Mouse (Mus musculus) heart, adult 2 months (tissue): ENCODE results near the gene Evx2. TPM values are rescaled to one million over a fixed set of nuclear protein-coding genes. Genes with fewer than 3 reads are reported as not detected.

ENCODE experiments used
- DNase-seq, 2 experiments: peaks; one replicate each; pipeline ENCODE4 v3.0.0; 2021
- H3K27ac ChIP-seq: fragments of 200-600 bp; 2 replicates; pipeline ENCODE4 v1.8.1; 2022
- H3K27me3 ChIP-seq: fragments of 200-500 bp; 2 replicates; pipeline ENCODE4 v1.6.1; 2012; ENCODE audit warnings: mild to moderate bottlenecking, low read length, inconsistent platforms, mixed read lengths; ENCODE audit not compliant: control insufficient read depth, insufficient read depth
- H3K36me3 ChIP-seq: fragments of 200-500 bp; 2 replicates; pipeline ENCODE4 v1.6.1; 2012; ENCODE audit warnings: low read length, inconsistent platforms; ENCODE audit not compliant: control insufficient read depth, insufficient read depth
- H3K4me1 ChIP-seq: fragments of 200-500 bp; 2 replicates; pipeline ENCODE4 v1.6.1; 2011; ENCODE audit warnings: low read length; ENCODE audit not compliant: control insufficient read depth, insufficient read depth
- H3K4me3 ChIP-seq: fragments of 200-600 bp; 2 replicates; pipeline ENCODE4 v1.8.1; 2022
- H3K79me2 ChIP-seq: fragments of 200-500 bp; replicated peaks from 2 replicates; pipeline ENCODE4 v1.6.1; 2012; ENCODE audit warnings: mild to moderate bottlenecking, inconsistent platforms, low read length, moderate library complexity, mixed read lengths; ENCODE audit not compliant: control insufficient read depth, insufficient read depth
- H3K9ac ChIP-seq: fragments of 200-500 bp; 2 replicates; pipeline ENCODE4 v1.6.1; 2012; ENCODE audit warnings: low read depth, mild to moderate bottlenecking, control low read depth, inconsistent platforms, low read length, mixed read lengths
- CTCF ChIP-seq: fragments of 200-600 bp; IDR thresholded peaks from 2 replicates; pipeline ENCODE4 v1.8.1; 2022; ENCODE audit warnings: antibody characterized with exemption, mild to moderate bottlenecking, moderate library complexity
- EP300 ChIP-seq: fragments of 200-500 bp; IDR thresholded peaks from 2 replicates; pipeline ENCODE4 v1.6.1; 2011; ENCODE audit warnings: low read depth, low read length, control low read depth; ENCODE audit not compliant: insufficient read depth
- POLR2A ChIP-seq: fragments of 200-500 bp; IDR thresholded peaks from 2 replicates; pipeline ENCODE4 v1.6.1; 2011; ENCODE audit warnings: mild to moderate bottlenecking, low read depth, low read length, control low read depth; ENCODE audit not compliant: insufficient read depth
- WGBS: fragments of 180-500 bp; shearing (Covaris S2); methylation state at CpG from one replicate; pipeline ENCODE4 v1.1.7; 2018; 5-methylcytosine and 5-hydroxymethylcytosine counted together
- intact Hi-C: fragments of 180-260 bp; cut with DNase I; formaldehyde crosslinking; loops from one replicate; pipeline ENCODE4 v1.15.1; 2025
- polyA plus RNA-seq: library from polyadenylated mRNA; depleted of rRNA; stranded (reverse); fragments of >200 nt; gene quantifications from 2 replicates; pipeline ENCODE4 v1.2.3, GENCODE M21; 2012
- total RNA-seq, 2 experiments: library from RNA; stranded (reverse); gene quantifications; 2 replicates each; pipeline ENCODE4 v1.2.3; 2021

Evx2 gene
- total and polyA plus RNA-seq, 3 experiments: not detected

DNA sequence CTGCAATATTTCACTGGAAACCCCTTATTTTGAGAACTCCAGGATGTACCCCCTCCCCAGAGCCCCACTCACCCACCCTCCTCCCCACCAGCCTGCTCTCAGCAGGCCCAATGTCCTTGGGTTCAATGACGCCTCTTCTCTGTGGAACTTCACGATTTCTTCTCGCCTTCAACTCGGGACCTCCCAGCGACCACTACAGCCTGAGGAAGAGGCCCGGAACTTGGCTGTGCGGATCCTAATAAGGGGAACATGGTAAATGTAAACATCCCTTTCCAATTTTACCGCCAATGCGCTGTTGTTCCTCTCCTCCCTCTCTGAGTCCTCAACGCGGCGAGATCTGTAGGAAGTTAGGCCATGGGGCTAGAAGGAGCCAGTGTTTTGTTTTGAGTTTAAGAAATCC is 24.7 kb upstream of the Evx2 start:
- H3K4me3 ChIP-seq: no peak overlapping the region
- H3K27ac ChIP-seq: no peak overlapping the region
- peaks cover 44% of the 10 kb centered on the region for H3K27me3 ChIP-seq
- H3K36me3 ChIP-seq: no peaks in the 10 kb centered on the region
- no peak overlapping the region for H3K9ac ChIP-seq
- H3K4me1 ChIP-seq: no peaks in the 10 kb centered on the region
- DNase-seq: no peak
- intact Hi-C loops: no loop called here
- no peaks in the 10 kb centered on the region for H3K79me2 ChIP-seq
- WGBS: 7% methylated on average over 12 of the region's 12 CpGs
- TF ChIP-seq EP300 (no peak), CTCF (no peak), POLR2A (no peak)

DNA sequence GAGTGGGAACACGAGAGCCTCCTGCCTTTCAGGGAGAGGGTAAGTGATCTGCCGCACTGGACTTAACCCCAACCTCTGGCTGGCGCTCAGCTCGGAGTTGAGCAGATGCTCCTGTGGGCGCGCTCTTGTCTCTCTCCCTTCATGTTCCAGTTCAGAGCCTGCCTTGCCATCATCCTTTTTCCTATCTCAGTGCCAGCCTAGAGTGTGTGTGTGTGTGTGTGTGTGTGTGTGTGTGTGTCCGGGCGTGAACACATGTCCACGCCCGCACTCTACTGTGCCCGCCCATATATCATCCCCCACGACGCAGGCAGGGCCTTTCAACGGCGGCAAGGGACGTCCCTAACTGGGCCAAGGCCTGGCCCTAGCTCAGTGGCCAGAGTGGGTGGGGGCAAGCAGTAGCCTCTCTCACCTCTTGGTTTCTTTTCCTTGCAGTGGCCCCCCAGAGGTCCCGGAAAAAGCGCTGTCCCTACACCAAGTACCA is 24.2 kb upstream of the Evx2 start:
- Histone ChIP-seq H3K9ac (no peak overlapping the region), H3K36me3 (no peaks in the 10 kb centered on the region), H3K79me2 (no peaks in the 10 kb centered on the region), H3K27me3 (peaks cover 43% of the 10 kb centered on the region), H3K4me3 (no peak overlapping the region), H3K27ac (no peak overlapping the region), H3K4me1 (no peaks in the 10 kb centered on the region)
- 4% methylated on average over 18 of the region's 18 CpGs for WGBS
- TF ChIP-seq POLR2A (no peak), CTCF (no peak), EP300 (no peak)
- no peak for DNase-seq
- intact Hi-C loops: no loop called here

DNA sequence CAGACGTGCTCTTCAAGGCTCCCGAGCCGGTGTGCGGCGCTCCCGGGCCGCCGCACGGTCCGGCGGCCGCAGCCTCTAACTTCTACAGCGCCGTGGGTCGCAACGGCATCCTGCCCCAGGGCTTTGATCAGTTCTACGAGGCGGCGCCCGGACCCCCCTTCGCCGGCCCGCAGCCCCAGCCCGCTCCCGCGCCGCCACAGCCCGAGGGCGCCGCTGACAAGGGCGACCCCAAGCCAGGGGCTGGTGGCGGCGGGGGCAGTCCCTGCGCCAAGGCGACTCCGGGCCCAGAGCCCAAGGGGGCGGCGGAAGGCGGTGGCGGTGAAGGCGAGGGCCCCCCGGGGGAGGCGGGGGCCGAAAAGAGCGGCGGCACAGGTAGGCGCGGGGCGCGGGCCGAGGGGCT is 23.4 kb upstream of the Evx2 start:
- Histone ChIP-seq H3K79me2 (no peaks in the 10 kb centered on the region), H3K9ac (no peak overlapping the region), H3K4me1 (no peaks in the 10 kb centered on the region), H3K4me3 (no peak overlapping the region), H3K27me3 (peaks cover 41% of the 10 kb centered on the region), H3K27ac (no peak overlapping the region), H3K36me3 (no peaks in the 10 kb centered on the region)
- intact Hi-C loops: no loop called here
- 1% methylated on average over 50 of the region's 51 CpGs for WGBS
- DNase-seq: no peak
- TF ChIP-seq EP300 (no peak), POLR2A (no peak), CTCF (no peak)

DNA sequence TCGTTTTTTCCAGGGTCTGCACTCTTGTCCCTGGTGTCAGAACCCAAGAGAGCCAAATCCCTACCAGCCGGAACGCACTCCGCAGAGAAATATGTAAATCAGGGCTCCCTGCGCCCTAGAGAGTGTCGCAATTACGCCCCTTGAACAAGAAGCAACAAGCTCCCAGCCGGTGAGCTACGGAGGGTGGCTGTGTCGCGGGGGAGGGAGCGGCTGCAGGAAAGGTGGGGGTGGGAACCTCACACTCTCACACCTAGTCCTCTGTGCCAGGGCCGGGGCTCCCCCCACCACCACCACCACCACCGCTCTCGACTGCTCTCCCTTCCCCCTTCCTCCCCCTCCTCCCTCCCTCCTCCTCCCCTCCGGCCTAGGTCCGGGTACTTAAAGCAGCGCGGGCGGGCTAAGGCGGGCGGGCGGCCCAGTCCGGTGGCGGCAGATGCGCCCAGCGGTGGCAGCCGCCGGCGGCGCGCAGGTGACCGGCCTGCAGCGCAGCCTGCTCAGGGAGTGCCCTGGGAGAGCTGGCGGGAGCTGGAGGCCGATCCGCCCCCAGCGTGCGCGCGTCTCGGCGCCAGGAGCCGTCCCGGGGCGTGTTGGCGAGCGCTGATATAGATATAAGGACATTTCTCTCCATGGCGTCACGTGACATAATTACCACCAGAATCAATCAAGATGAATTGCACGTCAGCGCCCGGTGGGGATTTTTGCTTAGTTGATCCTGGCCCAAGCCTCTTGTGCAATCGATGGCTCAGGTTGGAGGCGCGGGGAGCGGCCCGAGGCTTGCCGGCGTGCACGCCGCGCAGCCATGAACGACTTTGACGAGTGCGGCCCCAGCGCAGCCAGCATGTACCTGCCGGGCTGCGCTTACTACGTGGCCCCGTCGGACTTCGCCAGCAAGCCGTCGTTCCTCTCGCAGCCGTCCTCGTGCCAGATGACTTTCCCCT is 22.5 kb upstream of the Evx2 start:
- 1% methylated on average over 73 of the region's 78 CpGs for WGBS
- peaks cover 36% of the 10 kb centered on the region for H3K27me3 ChIP-seq
- TF ChIP-seq EP300 (no peak), POLR2A (no peak), CTCF (no peak)
- DNase-seq: no peak
- H3K79me2 ChIP-seq: no peaks in the 10 kb centered on the region
- no peak overlapping the region; the same call in 1 of the 2 replicates for H3K4me3 ChIP-seq
- intact Hi-C loops: no loop called here
- H3K27ac ChIP-seq: no peak overlapping the region
- H3K4me1 ChIP-seq: no peaks in the 10 kb centered on the region
- no peak overlapping the region for H3K9ac ChIP-seq
- no peaks in the 10 kb centered on the region for H3K36me3 ChIP-seq

DNA sequence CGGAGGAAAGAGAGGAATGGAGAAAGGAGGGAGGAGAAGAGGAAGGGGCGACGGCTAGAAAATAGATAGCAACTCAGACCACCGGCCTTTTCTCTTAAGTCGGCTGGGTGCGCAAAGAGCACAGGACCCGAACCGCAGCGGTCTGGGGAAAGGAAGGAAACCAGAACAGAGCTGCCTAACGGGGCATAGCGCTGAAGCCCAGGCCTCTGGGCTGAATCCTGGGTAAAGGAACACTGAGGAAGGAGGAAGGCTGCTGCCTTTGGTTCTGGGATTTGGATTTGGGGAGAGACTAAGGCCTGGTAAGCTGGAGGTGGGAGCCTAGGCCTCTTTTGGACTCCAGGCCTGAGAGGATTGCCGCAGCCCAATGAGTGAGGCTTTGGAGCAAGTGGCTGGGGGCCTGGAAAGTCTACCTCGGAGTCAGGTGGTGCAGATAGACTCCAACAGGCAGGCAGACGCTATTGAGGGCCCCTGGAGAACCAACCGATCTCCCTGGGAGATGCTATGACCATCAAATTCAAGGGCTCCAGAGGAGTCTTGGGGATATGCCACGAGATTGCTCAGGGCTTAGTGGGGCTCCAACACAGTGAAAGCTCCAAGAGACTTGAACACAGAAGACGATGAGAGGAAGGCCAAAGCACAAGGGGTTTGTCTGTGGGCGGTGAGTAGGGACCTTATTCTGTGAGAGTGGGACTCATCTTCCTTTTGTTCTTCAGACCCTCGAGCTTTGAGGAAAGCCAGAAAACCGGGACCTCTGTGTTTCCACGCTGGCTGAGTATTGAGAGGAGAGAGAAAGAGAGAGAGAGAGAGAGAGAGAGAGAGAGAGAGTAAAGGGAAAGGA is 21.4 kb upstream of the Evx2 start:
- Histone ChIP-seq H3K9ac (no peak overlapping the region), H3K4me1 (no peaks in the 10 kb centered on the region), H3K27ac (no peak overlapping the region), H3K27me3 (peaks cover 39% of the 10 kb centered on the region), H3K36me3 (no peaks in the 10 kb centered on the region), H3K4me3 (no peak overlapping the region), H3K79me2 (no peaks in the 10 kb centered on the region)
- intact Hi-C loops: no loop called here
- 5% methylated on average over 21 of the region's 21 CpGs for WGBS
- TF ChIP-seq CTCF: no peak
- TF ChIP-seq EP300: no peak
- no peak for TF ChIP-seq POLR2A
- no peak for DNase-seq

DNA sequence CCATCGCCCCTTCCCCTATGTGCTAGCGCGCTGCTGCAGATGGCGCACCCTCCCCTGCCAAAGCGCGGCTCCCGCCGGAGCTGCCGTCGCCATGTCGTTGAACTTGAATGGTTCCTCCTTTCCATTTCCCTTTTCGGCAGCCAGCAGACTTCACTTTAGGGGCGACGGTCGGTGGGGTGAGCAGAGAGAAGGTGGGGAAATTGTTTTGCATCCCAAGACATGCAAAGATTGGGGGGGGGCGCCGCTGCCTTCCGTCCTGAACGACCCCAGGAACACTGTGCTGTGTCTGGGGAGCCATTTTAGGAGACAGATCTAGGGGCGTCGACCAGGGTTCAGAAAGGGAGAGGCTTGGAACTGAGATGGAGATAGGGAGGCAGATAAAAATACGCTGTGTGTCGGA is 20.6 kb upstream of the Evx2 start:
- Histone ChIP-seq H3K9ac (no peak overlapping the region), H3K36me3 (no peaks in the 10 kb centered on the region), H3K79me2 (no peaks in the 10 kb centered on the region), H3K27ac (no peak overlapping the region), H3K4me1 (no peaks in the 10 kb centered on the region), H3K4me3 (no peak overlapping the region), H3K27me3 (peaks cover 44% of the 10 kb centered on the region)
- no peak for DNase-seq
- TF ChIP-seq CTCF: no peak
- no peak for TF ChIP-seq POLR2A
- no peak for TF ChIP-seq EP300
- intact Hi-C loops: no loop called here
- whole genome bisulfite sequencing: 3% methylated on average over 22 of the region's 23 CpGs
